Mouse (Mus musculus) heart, adult 9 months (tissue): ENCODE results near the gene Nell1.

Experiments
- DNase-seq, 2 experiments: peaks; one replicate each; pipeline ENCODE4 v3.0.0; 2022; ENCODE audit warnings: low spot score in 2 of 2

The Nell1 gene

DNA sequence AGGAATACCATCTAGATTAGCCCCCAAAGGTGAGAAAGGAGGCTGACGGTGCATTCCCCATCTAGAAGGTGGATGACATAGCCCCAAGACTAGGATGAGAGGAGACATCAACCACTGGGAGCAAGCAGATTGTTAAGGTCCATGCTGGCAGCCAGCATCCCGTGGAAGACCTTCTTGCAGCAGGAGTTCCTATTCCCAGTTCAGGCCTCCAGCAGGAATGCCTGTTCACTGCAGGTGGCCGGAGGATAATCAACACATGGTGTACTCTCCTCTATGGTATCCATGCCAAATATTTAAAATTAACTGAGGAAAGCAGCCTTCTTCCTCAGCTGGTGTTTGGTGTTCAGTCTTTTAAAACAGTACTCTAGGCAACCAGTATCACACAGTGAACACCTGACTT, 574.9 kb downstream of the Nell1 start:
- DNase-seq: no peak

GRCm38 (mm10) chr7:50551426-50551825, 576.8 kb downstream of the Nell1 start:
- DNase-seq: no peak

DNA sequence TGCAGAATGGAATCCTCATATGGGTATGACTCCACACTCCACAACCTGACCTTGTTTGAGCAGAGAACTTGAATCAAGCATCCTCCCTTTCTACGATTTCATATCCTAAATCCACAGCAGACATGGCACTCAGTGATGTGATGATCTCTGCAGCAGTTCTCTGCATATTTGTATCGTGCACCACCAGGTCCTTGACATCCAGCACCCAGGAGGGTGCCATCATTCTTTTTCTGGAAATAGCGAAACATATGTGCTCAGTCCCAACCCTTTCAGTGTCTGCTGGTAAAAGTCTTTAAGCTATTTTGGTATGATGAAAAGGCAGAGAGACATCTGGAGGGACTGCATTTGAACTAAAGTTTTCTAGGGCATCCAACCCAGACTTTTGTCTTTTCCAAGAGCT, 588.0 kb downstream of the Nell1 start:
- DNase-seq: no peak

DNA sequence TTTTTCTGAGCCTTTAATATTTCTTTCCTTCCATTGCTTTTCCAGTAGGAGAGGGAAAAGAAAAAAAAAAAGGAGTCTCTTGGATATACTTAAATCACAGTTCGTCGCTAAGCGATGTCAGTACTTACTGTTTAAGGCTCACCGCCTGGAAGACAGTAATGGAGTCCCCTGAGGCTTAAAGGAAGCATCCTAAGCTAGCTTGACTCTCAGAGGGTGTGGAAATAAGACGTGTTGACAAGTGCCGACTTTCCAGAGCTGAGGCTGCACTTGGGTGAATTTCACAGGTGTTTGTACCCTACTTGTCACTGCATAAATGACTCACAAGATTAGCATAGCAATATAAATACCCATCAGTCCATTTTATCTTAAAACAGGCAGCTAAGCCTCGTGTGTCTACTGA, 599.2 kb downstream of the Nell1 start:
- DNase-seq: no peak

DNA sequence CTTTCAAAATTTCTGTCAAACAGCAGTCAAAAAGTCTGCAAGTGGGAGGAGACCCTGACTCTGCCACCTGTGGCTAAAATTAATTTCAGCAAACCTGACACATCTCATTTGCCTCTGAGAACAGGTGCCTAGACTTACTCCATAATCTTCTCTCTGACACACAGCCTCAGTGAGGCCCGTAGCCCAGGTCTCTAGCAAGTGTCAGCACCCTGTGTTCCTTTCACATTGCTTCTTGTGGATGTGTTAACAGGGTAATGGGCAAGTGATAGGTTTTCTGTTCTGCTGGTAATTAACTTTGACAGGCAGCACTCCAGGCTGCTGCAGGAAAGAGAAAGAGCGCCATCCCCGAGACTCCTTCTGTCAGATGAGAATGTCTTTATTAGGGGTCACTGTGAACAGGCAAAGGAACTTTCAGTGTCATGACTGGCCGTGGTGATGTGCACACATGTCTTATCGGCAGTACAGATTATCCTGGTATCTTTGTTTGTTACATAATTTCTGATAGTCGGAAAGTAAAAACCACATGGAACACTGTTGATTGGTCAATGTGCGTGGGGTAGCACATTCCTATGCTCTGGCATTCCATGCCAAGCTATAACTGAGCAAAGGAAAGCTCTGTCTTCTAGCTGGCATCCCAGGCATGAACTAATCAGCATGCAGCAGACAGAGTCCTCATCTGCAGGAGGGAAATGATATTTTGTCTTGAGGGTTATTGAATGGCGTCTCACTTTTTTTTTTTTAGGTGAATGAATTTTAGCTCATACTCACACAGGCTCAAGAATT, 614.2 kb downstream of the Nell1 start:
- no peak for DNase-seq

DNA sequence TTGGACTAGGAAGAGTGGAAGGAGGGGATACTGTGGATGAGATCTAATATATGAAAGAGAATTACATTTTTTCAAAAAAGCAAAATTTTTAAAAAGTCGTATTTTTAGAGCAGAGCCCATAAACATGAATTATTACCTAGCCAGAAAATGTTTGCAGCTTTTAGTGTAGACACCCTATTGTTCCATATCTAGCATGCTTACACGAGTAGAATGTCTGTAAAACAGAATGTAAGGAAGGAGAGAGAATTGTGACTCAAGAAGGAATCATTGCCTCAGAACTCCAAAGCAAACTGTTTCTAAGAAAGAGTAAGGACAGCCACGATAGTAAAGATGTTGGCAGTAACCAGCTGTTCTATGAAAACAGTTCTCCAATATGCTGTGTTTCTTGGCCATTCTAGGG, 624.2 kb downstream of the Nell1 start, which contains the start of gene 4933405O20Rik:
4933405O20Rik (plus strand) TSS at position 301 of the 400 bp plus-strand sequence.
- DNase-seq: no peak

DNA sequence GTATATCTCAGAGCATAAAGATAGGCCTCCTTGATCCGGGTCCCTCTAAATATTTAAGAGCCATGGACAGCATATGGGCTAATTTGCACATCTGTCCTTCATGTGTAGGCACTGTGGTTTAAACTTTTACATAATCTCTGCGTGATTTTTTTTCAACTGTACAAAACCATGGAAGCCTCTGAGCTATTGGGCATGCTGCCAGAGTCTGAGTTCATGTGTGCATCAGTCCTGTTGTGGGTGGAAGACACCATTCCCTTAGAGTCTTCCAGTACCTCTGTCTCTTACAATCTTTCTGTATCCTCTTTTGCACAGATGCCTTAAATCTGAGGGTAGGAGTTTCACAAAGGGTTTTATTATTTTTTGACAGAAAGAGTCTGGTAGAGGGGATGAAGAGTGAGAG, 639.4 kb downstream of the Nell1 start:
- DNase-seq: no peak

DNA sequence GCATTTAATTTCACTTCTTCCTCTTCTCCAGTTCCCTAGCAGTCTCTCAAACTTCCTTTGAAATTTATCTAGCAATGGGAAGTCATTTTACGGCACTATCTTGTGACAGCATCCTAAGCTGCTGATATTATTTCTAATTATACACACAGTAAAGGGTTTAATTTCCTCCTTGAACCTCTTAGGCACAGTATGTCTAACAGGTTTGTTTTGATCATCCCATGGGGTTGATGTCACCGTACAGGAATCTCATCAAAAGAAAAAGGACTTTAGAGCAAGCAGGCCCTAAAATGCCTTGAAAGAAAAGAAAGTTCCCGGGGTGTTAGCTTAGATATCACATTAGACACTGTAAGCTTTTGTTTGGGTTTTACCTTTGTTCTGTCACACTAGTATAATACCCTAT, 654.5 kb downstream of the Nell1 start:
- DNase-seq: no peak

- DNase-seq: no peak
Measured at GRCm38 (mm10) chr7:50633147-50633546, 658.5 kb downstream of the Nell1 start.

- DNase-seq: no peak
Measured at GRCm38 (mm10) chr7:50672266-50672665, 697.6 kb downstream of the Nell1 start.

GRCm38 (mm10) chr7:50675444-50675843, 700.8 kb downstream of the Nell1 start:
- DNase-seq: no peak

- DNase-seq: no peak
Measured at GRCm38 (mm10) chr7:50677511-50677910, 702.8 kb downstream of the Nell1 start.

- no peak for DNase-seq
Measured at GRCm38 (mm10) chr7:50686337-50686736, 711.7 kb downstream of the Nell1 start.

GRCm38 (mm10) chr7:50725166-50725565, 750.5 kb downstream of the Nell1 start:
- DNase-seq: no peak

GRCm38 (mm10) chr7:50730951-50731350, 756.3 kb downstream of the Nell1 start:
- DNase-seq: no peak

GRCm38 (mm10) chr7:50755516-50755915, 780.9 kb downstream of the Nell1 start:
- no peak for DNase-seq

- no peak for DNase-seq
Measured at GRCm38 (mm10) chr7:50756409-50756808, 781.7 kb downstream of the Nell1 start.

- DNase-seq: no peak
Measured at GRCm38 (mm10) chr7:50773516-50773915, 798.9 kb downstream of the Nell1 start.

DNA sequence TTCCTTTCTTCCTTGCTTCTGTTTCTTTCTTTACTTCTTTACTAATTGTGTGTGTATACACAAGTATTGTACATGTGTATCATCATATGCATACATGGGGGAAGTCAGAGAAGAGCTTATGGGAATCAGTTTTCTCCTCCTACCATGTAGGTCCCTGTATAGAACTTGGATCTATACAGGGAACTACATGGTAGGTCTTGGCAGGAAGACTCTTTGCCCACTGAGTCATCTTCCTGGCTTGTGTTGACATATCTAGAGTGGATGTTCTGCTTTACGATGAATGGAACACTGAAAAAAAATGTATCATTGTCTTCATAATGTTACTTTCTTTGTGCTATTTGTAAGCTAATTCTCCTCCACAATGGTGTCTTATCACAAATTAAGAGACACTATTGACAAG, 806.4 kb downstream of the Nell1 start:
- DNase-seq: no peak

- DNase-seq: no peak
Measured at GRCm38 (mm10) chr7:50783652-50784051, 809.0 kb downstream of the Nell1 start.

GRCm38 (mm10) chr7:50826180-50826579, 851.5 kb downstream of the Nell1 start:
- no peak for DNase-seq

GRCm38 (mm10) chr7:50832799-50833198, 858.1 kb downstream of the Nell1 start:
- no peak for DNase-seq

GRCm38 (mm10) chr7:50842646-50843045, 868.0 kb downstream of the Nell1 start:
- DNase-seq: no peak

GRCm38 (mm10) chr7:50847921-50848320, 873.3 kb downstream of the Nell1 start:
- DNase-seq: no peak
